In genomic region chr8:120300601-120301141, GRCm38 (mm10) we compare ENCODE assay signal across 8 mouse cellular contexts.
DNase-seq lines count a peak whose midpoint lies in the region; ATAC-seq lines count a peak whose summit lies in the region.

No protein-coding gene starts in this region.

- intact Hi-C loops in left cerebral cortex, postnatal 36 days (cut with DNase I): no loop called here

- H3K4me2 ChIP-seq in hindbrain, embryonic 16.5 days (ENCODE audit: low read length): 0 out of 2 replicates have a peak overlapping the region, but pooled peaks have one; percentile 12

- no peak overlapping the region for H3K4me3 ChIP-seq in hindbrain, embryonic 16.5 days (ENCODE audit: low read length)

- H3K9me3 ChIP-seq in hindbrain, embryonic 16.5 days (ENCODE audit: control insufficient read depth, low read length): no peaks in the 10 kb centered on the region

- 0 out of 2 replicates have a peak overlapping the region, but pooled peaks have one; percentile 16 for H3K27ac ChIP-seq in hindbrain, embryonic 16.5 days (ENCODE audit: low read depth, low read length)

- H3K27me3 ChIP-seq in hindbrain, embryonic 16.5 days (replicated peaks; ENCODE audit: control insufficient read depth, insufficient read depth, low read length): no peaks in the 10 kb centered on the region

- H3K36me3 ChIP-seq in hindbrain, embryonic 16.5 days (ENCODE audit: control insufficient read depth, insufficient read depth, low read length): no peaks in the 10 kb centered on the region

- peak; percentile 82 for DNase-seq in ZHBTc4 (ENCODE audit: low read depth, low spot score)
- peak; percentile 90 to 91 for DNase-seq in cerebellum, postnatal 25 days
- DNase-seq in gastrocnemius, adult 18-20 months (ENCODE audit: low spot score): peak; percentile 83
- peak; percentile 71 to 79 for DNase-seq in left cerebral cortex, postnatal 36 days (ENCODE audit: low spot score in 2 of 2)
- DNase-seq in mesoderm, embryonic 11.5 days (ENCODE audit: low read depth, low spot score): peak; percentile 79
- DNase-seq in right cerebral cortex, postnatal 36 days (ENCODE audit: low spot score in 2 of 2): peak; percentile 73 to 75

- H3K9ac ChIP-seq in hindbrain, embryonic 16.5 days (ENCODE audit: low read depth, low read length): 0 out of 2 replicates have a peak overlapping the region, but pooled peaks have one; percentile 15

- peak; percentile 60 for ATAC-seq in hindbrain, embryonic 16.5 days
- ATAC-seq in inflammation-experienced regulatory T-cells, adult 6 months: no peak

- peaks cover 49% of the 10 kb centered on the region for H3K4me1 ChIP-seq in hindbrain, embryonic 16.5 days (ENCODE audit: control insufficient read depth, insufficient read depth, low read depth, low read length)

- 9% methylated on average over 13 of the region's 13 CpGs for WGBS in hindbrain, embryonic 16.5 days
